Mouse (Mus musculus) natural killer cell, adult 2 months (primary cell): ENCODE measurements around the gene Gm20388.

Source experiments
- DNase-seq, 2 experiments: peaks; one replicate each; pipeline ENCODE4 v3.0.0; 2022; ENCODE audit warnings: low spot score in 2 of 2

Gene Gm20388

DNA sequence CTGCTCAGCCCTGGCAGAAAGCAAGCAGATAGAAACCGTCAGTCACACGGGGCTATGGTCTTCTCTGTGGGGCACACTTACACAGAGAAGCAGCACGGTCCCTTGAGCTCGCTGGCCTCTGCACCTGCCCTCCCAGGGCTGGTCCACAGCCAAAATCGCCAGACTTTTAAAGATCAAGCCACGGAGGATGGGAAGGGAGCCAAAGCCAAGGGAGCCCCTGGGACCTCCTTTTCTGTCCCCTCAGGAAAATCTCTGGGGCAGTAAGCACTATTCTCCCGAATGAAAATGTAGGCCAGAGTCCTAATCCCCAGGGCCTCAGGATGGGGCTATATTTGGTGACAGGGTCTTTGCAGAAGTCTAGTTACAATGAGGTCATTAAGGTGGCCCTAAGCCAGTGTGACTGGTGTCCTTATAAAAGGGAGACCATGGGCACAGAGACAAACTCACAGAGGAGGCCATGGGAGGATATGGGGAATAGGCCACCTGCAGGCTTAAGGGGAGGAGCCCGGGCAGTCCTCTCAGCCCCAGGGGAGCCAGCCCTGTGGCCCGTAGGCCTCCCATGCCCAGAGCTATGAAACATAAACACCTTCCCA is 4374.4 kb downstream of the Gm20388 start:
- no peak for DNase-seq

DNA sequence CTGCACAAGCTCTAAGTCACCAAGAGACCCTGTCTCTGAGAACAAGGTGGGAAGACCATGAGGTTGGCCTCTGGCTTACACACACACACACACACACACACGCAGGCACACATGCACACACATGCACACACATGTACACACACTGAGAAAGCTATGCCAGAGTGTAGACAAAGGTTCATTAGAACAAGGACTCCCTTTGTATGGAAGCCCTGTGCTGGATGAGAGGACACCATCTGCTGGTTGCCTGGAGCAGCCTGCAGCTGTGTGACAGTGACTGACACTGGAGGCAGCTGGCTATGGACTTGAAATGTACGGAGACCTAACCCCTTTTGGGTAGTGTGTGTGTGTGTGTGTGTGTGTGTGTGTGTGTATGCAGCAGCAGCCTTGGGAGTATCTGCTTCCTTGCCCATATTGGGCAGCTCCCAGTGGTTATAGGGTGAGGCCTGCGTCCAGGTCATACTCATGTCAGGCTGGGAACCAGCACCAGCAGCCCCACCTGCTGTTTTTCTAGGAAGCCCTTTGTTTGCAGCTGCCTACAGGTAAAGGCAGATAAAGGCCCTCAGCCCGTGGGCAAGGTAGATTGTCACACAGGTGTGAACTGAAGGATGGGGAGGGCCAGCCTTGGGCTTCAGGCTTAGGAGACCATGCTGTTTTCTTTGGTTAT is 4376.0 kb downstream of the Gm20388 start:
- no peak for DNase-seq

GRCm38 (mm10) chr8:124288215-124288864 is 4377.7 kb downstream of the Gm20388 start:
- no peak for DNase-seq

GRCm38 (mm10) chr8:124289481-124290050 is 4378.9 kb downstream of the Gm20388 start:
- no peak for DNase-seq

- peak; percentile 32 to 40 for DNase-seq
These were observed 4380.5 kb downstream of the Gm20388 start for GRCm38 (mm10) chr8:124290911-124291691.

- no peak for DNase-seq
These were observed 4381.1 kb downstream of the Gm20388 start for GRCm38 (mm10) chr8:124291693-124292092.

- DNase-seq: no peak
These were observed 4382.3 kb downstream of the Gm20388 start for GRCm38 (mm10) chr8:124292965-124293364.

- no peak for DNase-seq
These were observed 4383.8 kb downstream of the Gm20388 start for GRCm38 (mm10) chr8:124294425-124294824.

DNA sequence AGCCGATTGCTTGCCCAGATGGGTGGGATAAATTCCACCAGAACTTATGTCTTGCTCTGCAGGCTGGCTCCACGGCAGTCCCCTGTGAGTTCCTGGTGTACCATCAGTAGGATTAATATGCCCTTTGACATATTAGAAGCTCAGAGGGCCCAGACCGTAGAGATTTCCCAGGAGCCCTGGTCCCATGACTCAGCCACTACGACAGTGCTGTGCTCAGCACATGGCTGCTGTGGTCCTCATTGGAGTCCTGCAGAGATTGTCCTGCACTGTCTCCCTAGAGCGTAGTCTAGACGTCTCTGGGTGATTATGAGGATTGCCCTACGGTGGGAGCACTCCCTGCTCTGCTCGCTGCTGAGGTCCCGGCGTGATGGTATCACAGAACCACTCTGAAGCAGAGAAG is 4384.3 kb downstream of the Gm20388 start:
- no peak for DNase-seq

GRCm38 (mm10) chr8:124295357-124295756 is 4384.7 kb downstream of the Gm20388 start:
- DNase-seq: no peak

- DNase-seq: no peak
These were observed 4390.9 kb downstream of the Gm20388 start for GRCm38 (mm10) chr8:124301512-124301911.

DNA sequence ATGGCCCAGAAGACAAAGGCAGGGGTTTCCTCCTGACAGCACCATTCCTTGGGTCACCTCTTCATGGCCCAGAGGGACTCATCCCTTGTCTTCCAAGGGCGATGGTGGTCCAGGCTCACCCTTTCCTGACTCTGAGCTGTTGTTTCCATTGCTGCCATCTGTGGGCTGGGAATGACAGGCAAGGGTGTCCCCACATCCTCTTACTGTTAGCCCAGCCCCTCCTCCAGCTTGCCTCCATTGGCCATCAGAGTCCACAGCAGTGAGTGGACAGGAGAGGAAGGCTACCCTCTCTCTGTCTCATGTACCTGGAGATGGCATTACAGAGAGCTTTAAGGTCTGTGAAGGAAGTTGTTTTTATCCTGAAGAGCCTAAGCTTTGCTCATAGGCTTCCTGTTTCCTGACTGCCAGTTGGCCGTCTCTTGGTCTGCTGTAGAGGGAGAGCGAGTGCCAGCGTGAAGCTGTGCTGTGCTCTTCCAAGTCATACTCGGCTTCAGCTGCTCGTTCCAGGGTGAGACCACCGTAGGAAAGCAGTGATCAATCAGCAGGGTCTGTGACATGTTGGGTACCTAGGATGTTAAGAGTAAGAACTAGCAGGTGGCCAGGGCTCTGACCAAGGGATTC is 4391.4 kb downstream of the Gm20388 start:
- no peak for DNase-seq

DNA sequence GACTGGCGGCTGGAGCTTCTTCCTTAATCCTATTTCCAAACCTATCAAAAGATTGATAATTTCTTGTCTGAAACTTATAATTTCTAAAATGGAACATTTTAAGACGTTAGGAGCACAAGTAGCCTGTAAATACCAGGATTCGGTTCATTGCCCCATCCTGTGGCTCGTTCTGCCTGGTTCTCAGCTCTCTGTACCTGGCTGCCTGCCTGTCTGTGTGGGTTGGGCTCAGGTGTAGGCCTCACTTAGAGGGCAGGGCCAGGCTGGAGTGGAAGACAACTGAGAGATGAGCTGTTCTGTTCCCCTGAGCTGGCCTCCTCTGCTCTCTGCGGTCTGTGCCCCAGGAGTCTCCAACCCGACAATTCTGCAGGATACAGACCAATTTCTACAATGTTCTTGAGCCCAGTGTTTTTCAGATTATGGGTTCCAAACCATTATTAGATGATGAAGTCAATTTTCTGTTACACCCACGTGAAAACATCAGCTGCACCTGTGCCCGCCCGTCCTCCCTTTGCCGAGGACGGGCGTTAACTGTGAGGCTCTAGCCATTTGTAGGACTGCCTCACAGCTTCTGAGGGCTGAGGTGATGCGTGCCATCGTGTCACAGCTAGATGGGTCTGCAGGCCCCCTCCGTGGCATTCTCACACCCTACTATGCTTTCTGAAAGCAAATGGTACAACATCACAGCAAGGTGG is 4392.7 kb downstream of the Gm20388 start:
- no peak for DNase-seq

DNA sequence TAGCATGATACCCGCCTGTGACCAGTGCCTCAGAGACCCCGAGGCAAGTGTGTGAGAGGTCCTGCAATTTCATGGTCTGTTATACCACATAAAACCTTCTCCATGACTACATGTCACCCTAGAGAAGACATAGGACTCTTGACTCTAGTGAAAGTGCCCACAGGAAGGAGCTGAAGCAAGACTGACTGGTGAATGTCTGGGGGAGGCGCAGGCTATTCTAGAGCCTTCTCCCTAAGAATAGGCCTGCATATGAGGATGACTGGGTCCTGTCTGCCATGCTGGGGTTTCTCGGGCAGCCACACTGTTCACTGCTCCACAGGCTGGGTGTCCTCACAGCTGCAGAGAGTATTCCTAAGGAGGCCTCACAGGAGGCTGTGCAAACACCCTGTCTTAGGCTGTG is 4393.5 kb downstream of the Gm20388 start:
- DNase-seq: no peak

GRCm38 (mm10) chr8:124306574-124306973 is 4395.9 kb downstream of the Gm20388 start:
- no peak for DNase-seq

DNA sequence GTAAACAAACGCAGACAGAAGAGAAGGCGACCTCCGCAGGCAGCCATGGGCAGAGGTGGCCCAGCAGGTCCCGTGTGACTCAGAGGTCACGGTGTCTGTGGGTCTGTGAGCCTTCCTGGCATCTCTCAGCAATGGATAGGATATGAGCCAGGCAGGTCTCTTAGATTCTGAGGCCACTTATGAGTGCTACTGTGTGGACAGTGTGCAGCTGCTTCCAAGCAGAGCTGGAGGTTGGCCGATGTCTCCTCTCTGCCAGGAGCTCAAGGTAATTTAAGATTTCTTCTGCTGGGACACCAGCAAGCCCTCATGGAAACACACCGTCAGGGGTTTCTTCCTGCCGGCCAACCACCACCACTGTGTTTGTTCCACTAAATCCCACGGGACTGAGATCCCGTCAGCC is 4397.1 kb downstream of the Gm20388 start:
- no peak for DNase-seq

GRCm38 (mm10) chr8:124310509-124310908 is 4399.9 kb downstream of the Gm20388 start:
- DNase-seq: no peak

- DNase-seq: no peak
These were observed 4400.5 kb downstream of the Gm20388 start for GRCm38 (mm10) chr8:124311111-124311510.

DNA sequence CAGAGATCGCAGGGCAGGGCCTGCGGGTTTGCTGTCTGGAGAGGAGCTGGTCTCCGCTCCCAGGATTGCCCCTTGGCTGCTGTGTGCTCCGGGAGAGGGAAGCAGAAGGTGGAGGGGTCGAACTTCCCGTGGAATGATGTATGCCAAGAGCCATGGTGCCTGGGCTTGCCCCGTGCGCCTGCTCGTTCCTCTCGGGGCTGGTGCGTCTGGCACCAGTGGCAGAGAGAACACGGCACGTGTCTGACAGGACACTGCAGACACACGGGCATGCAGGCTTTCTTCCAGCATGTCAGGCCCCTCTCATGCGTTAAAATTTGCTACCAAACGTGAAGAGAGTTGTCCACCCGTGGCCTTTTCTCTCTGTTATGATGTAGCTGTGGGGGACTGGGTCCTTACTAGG is 4401.1 kb downstream of the Gm20388 start:
- DNase-seq: no peak

DNA sequence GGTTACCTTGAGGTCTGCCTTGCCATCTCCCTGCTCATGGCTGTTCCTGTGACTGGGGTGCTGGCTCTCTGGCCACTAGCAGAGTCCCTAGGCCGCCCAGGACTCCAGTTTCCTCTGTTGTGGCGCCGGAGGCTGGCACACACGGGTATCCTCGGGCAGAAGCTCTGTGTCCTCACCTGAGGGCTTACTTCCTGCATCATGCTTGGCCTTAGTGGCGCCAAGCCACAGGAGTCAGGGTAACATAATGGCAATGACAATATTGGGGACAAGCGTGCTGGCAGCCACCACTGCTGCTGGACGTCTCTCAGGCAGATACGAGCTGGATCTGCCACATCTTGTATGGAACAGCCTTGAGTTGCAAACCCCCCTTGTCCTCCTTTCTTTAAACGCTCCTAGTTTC is 4401.6 kb downstream of the Gm20388 start:
- DNase-seq: no peak

- DNase-seq: peak; percentile 47 to 48
These were observed 4404.2 kb downstream of the Gm20388 start for GRCm38 (mm10) chr8:124314803-124315202.
